Mouse (Mus musculus) hindbrain, postnatal 0 days (tissue): Measurements from ENCODE around the gene Auh. TPM values are rescaled to one million over a fixed set of nuclear protein-coding genes. Genes with fewer than 3 reads are reported as not detected.
A peak's percentile ranks its signal among the peaks of the same experiment; 100 is the strongest.

Experiments
- ATAC-seq: fragments of 200-750 bp; cut with Nextera tagmentation; 2 replicates; pipeline ENCODE4 v1.8.0; 2017; ENCODE audit warnings: mild to moderate bottlenecking, moderate TSS enrichment, moderate library complexity
- DNase-seq: peaks from one replicate; pipeline ENCODE4 v3.0.0-alpha.2; 2015; ENCODE audit warnings: low spot score
- H3K27ac ChIP-seq: fragments of 300-500 bp; sonication (generic); 2 replicates; pipeline ENCODE4 v1.5.1; 2014; ENCODE audit warnings: mild to moderate bottlenecking
- H3K27me3 ChIP-seq: fragments of 300-500 bp; sonication (generic); 2 replicates; pipeline ENCODE4 v1.6.1; 2014; ENCODE audit warnings: low read length, mixed read lengths; ENCODE audit not compliant: insufficient read depth
- H3K36me3 ChIP-seq: fragments of 300-500 bp; sonication (generic); 2 replicates; pipeline ENCODE4 v1.6.1; 2014; ENCODE audit warnings: low read length, mixed read lengths; ENCODE audit not compliant: insufficient read depth
- H3K4me1 ChIP-seq: fragments of 300-500 bp; sonication (generic); 2 replicates; pipeline ENCODE4 v1.6.1; 2014; ENCODE audit warnings: antibody characterized with exemption, low read length, mixed read lengths; ENCODE audit not compliant: insufficient read depth
- H3K4me2 ChIP-seq: fragments of 300-500 bp; sonication (generic); 2 replicates; pipeline ENCODE4 v1.6.1; 2014; ENCODE audit warnings: low read depth, mild to moderate bottlenecking, low read length, moderate library complexity, mixed read lengths
- H3K4me3 ChIP-seq: fragments of 300-500 bp; sonication (generic); 2 replicates; pipeline ENCODE4 v1.5.1; 2014; ENCODE audit warnings: low read length
- H3K9ac ChIP-seq: fragments of 300-500 bp; sonication (generic); replicated peaks from 2 replicates; pipeline ENCODE4 v1.6.1; 2014; ENCODE audit warnings: mild to moderate bottlenecking, low read length, moderate library complexity, mixed read lengths
- H3K9me3 ChIP-seq: fragments of 300-500 bp; sonication (generic); 2 replicates; pipeline ENCODE4 v1.6.1; 2016; ENCODE audit warnings: low read length, mixed read lengths
- CTCF ChIP-seq: IDR thresholded peaks from 2 replicates; pipeline ENCODE4 v1.5.1; 2016; ENCODE audit warnings: antibody characterized with exemption, control low read depth, low read depth
- WGBS: fragments of 180-500 bp; shearing (Covaris S2); extraction: QIAGEN DNeasy Blood & Tissue Kit; methylation state at CpG from one replicate; pipeline ENCODE4 v1.1.7; 2014; 5-methylcytosine and 5-hydroxymethylcytosine counted together
- polyA plus RNA-seq: library from polyadenylated mRNA; unstranded; fragments of >200 nt; fragmentation: Nextera tagmentation; extraction: Ambion mirVana; gene quantifications from 2 replicates; pipeline ENCODE4 v1.2.1, GENCODE M21; 2015
- total RNA-seq: library from RNA; depleted of rRNA; stranded (reverse); fragments of >200 nt; gene quantifications from 2 replicates; pipeline ENCODE4 v1.2.3, GENCODE M21; 2014

Gene Auh
- total and polyA plus RNA-seq, 2 experiments from 2014 or later = 39.3 to 65.9 TPM

DNA sequence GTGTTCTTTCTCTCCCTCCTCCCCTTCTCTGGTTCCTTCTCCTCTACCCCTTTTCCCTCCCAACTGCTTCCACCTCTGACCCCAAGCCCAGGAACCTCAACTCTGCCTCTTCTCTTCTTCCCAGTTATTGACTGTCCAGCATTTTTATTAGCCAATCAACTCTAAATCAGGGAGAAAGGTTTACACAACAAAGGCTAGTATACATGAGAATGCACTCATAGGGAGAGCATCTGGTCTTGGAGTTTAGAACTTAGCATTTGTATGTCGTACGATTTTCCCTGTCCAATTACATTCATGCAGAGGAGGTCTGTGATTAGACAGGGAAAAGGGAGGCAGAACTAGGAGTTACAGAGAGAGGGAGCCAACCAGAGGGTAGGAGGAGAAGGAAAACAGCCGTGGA is 19.7 kb upstream of the Auh start:
- Histone ChIP-seq H3K4me2 (no peak overlapping the region), H3K4me3 (no peak overlapping the region)
- TF ChIP-seq CTCF = no peak

GRCm38 (mm10) chr13:52947545-52947944 is 18.1 kb upstream of the Auh start:
- H3K36me3 ChIP-seq = no peaks in the 10 kb centered on the region
- no peak overlapping the region for H3K4me2 ChIP-seq
- ATAC-seq (no peak), DNase-seq (no peak)
- no peaks in the 10 kb centered on the region for H3K9me3 ChIP-seq
- no peak overlapping the region for H3K27ac ChIP-seq
- H3K27me3 ChIP-seq = no peaks in the 10 kb centered on the region
- TF ChIP-seq CTCF = no peak
- WGBS = 69% methylated on average over 4 of the region's 4 CpGs
- H3K4me3 ChIP-seq = no peak overlapping the region
- no peak overlapping the region for H3K9ac ChIP-seq
- no peaks in the 10 kb centered on the region; the same call in 1 of the 2 replicates for H3K4me1 ChIP-seq

More for the DNA sequence above, 19.7 kb upstream of the Auh start:
- no peaks in the 10 kb centered on the region for H3K36me3 ChIP-seq
- ATAC-seq = no peak
- no peaks in the 10 kb centered on the region for H3K27me3 ChIP-seq
- DNase-seq = no peak
- H3K9me3 ChIP-seq = no peaks in the 10 kb centered on the region
- no peaks in the 10 kb centered on the region; the same call in 1 of the 2 replicates for H3K4me1 ChIP-seq
- no peak overlapping the region for H3K27ac ChIP-seq
- WGBS = 78% methylated on average over 3 of the region's 3 CpGs
- no peak overlapping the region for H3K9ac ChIP-seq

- Histone ChIP-seq H3K27me3 (no peaks in the 10 kb centered on the region), H3K9ac (no peak overlapping the region), H3K4me3 (no peak overlapping the region), H3K9me3 (no peaks in the 10 kb centered on the region), H3K4me2 (no peak overlapping the region), H3K4me1 (no peaks in the 10 kb centered on the region; the same call in 1 of the 2 replicates), H3K36me3 (no peaks in the 10 kb centered on the region), H3K27ac (no peak overlapping the region)
- WGBS = 50% methylated on average over 9 of the region's 9 CpGs
- ATAC-seq (no peak), DNase-seq (peak; percentile 37)
- TF ChIP-seq CTCF = no peak
Measured at GRCm38 (mm10) chr13:52945769-52946168, 16.3 kb upstream of the Auh start.

DNA sequence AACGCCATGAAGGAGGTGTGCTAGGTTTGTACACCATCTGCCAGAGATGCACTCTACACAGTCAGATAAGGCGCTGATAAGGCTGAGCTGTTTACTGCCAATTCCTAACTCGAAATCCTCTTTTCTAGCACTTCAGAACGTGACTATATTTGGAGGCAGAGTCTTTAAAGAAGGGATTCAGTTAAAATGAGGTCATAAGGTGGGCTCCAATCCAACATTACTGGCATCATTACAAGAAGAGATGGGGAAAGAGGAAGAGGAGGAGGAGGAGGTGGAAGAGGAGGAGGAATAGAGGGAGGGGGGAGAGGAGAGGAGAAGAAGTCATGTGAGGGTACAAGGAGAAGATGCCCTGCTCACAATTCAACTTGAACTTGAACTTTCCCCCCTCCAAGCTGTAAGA is 14.6 kb upstream of the Auh start:
- TF ChIP-seq CTCF = no peak
- DNase-seq (no peak), ATAC-seq (no peak)
- Histone ChIP-seq H3K36me3 (no peaks in the 10 kb centered on the region), H3K9me3 (no peaks in the 10 kb centered on the region), H3K9ac (no peak overlapping the region), H3K27ac (no peak overlapping the region), H3K4me2 (no peak overlapping the region), H3K4me3 (no peak overlapping the region), H3K4me1 (no peaks in the 10 kb centered on the region; the same call in 1 of the 2 replicates), H3K27me3 (no peaks in the 10 kb centered on the region)
- WGBS = 74% methylated on average over 4 of the region's 4 CpGs

- ATAC-seq (no peak), DNase-seq (no peak)
- Histone ChIP-seq H3K9ac (no peak overlapping the region), H3K4me1 (no peaks in the 10 kb centered on the region; the same call in 1 of the 2 replicates), H3K9me3 (no peaks in the 10 kb centered on the region), H3K27ac (no peak overlapping the region), H3K36me3 (no peaks in the 10 kb centered on the region), H3K4me3 (no peak overlapping the region), H3K27me3 (no peaks in the 10 kb centered on the region), H3K4me2 (no peak overlapping the region)
- no peak for TF ChIP-seq CTCF
- 43% methylated on average over 1 of the region's 1 CpGs for WGBS
Measured at GRCm38 (mm10) chr13:52942876-52943388, 13.5 kb upstream of the Auh start.

DNA sequence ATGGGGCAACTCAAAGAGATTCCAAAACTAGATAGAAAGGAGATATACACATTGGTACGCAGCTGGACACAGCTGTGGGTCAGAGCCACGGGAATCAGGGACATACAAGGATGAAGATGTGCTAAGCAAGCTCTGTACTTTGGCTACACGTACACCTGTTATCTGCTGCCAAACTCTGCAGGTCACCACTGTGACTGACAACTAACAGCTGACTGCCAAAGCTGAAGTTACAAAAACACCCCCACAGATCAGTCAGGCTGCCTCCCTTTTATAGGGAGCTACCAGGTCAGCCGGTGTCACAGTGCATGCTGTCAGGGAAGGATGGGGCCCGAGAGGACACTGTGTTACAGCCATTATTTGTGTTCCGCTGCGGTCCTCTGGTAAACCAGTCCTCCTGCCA is 11.5 kb upstream of the Auh start:
- ATAC-seq (no peak), DNase-seq (no peak)
- Histone ChIP-seq H3K9me3 (no peaks in the 10 kb centered on the region), H3K27me3 (no peaks in the 10 kb centered on the region), H3K27ac (no peak overlapping the region), H3K4me2 (no peak overlapping the region), H3K9ac (no peak overlapping the region), H3K36me3 (no peaks in the 10 kb centered on the region), H3K4me1 (no peaks in the 10 kb centered on the region; the same call in 1 of the 2 replicates), H3K4me3 (no peak overlapping the region)
- WGBS = 68% methylated on average over 7 of the region's 7 CpGs
- no peak for TF ChIP-seq CTCF

DNA sequence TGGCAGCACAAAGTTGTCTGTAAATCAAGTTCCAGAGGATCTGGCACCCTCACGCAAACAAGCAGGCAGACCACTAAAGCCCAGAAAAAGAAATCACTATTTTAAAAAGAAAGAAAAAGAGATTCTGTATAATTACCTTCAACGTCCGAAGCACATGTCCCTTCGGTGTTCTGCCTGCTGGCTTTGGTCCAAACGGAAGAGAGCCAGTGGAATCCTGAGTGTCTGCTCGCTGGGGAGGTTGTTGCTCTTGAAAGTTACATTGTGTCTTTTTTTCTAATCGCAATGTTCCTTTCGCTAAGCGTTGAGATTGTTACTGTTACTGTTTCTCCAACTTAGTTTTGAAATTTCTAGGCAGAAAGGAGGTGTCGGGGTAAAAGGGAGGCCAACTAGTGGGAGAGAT is 1.1 kb upstream of the Auh start:
- Histone ChIP-seq H3K4me1 (peaks cover 6% of the 10 kb centered on the region; the same call in 1 of the 2 replicates), H3K27ac (no peak overlapping the region), H3K4me2 (no peak overlapping the region), H3K27me3 (no peaks in the 10 kb centered on the region), H3K9me3 (no peaks in the 10 kb centered on the region), H3K36me3 (no peaks in the 10 kb centered on the region), H3K4me3 (no peak overlapping the region), H3K9ac (no peak overlapping the region)
- TF ChIP-seq CTCF = no peak
- no peak for ATAC-seq
- no peak for DNase-seq
- 40% methylated on average over 10 of the region's 10 CpGs for WGBS
